Mouse (Mus musculus): ENCODE data around the gene Rbms1. TPM values are rescaled to one million over a fixed set of nuclear protein-coding genes. Genes with fewer than 3 reads are reported as not detected.

Gene Rbms1
- polyA plus RNA-seq, 1 experiment, result 23.8 TPM

GRCm38 (mm10) chr2:60816307-60816706 lies 146.7 kb downstream of the Rbms1 start:
- no peak for TF ChIP-seq POLR2A (IDR thresholded peaks at IDR 0.05; ENCODE audit: borderline replicate concordance, control insufficient read depth, low read depth, low read length)
- TF ChIP-seq CTCF (IDR thresholded peaks at IDR 0.05; ENCODE audit: control insufficient read depth, insufficient read depth, low read length), result no peak
- peaks cover 2% of the 10 kb centered on the region for H3K4me1 ChIP-seq (ENCODE audit: control insufficient read depth, insufficient read depth, low read length)
- no peak overlapping the region for H3K4me3 ChIP-seq (replicated peaks; ENCODE audit: control insufficient read depth, low read depth, low read length)
- 62% methylated on average over 2 of the region's 2 CpGs for WGBS
- H3K27ac ChIP-seq (ENCODE audit: control insufficient read depth, insufficient read depth, low read depth, low read length, poor library complexity), result no peak overlapping the region

- no peak overlapping the region for H3K4me3 ChIP-seq (replicated peaks; ENCODE audit: control insufficient read depth, low read depth, low read length)
- no peak for TF ChIP-seq CTCF (IDR thresholded peaks at IDR 0.05; ENCODE audit: control insufficient read depth, insufficient read depth, low read length)
- no peak for TF ChIP-seq POLR2A (IDR thresholded peaks at IDR 0.05; ENCODE audit: borderline replicate concordance, control insufficient read depth, low read depth, low read length)
- peaks cover 6% of the 10 kb centered on the region for H3K4me1 ChIP-seq (ENCODE audit: control insufficient read depth, insufficient read depth, low read length)
- H3K27ac ChIP-seq (ENCODE audit: control insufficient read depth, insufficient read depth, low read depth, low read length, poor library complexity), result no peak overlapping the region
- 83% methylated on average over 6 of the region's 6 CpGs for WGBS
These were observed 148.2 kb downstream of the Rbms1 start for GRCm38 (mm10) chr2:60814788-60815187.

GRCm38 (mm10) chr2:60812949-60813348 lies 150.0 kb downstream of the Rbms1 start:
- WGBS, result 57% methylated on average over 12 of the region's 12 CpGs
- H3K4me1 ChIP-seq (ENCODE audit: control insufficient read depth, insufficient read depth, low read length), result peaks cover 10% of the 10 kb centered on the region
- no peak for TF ChIP-seq POLR2A (IDR thresholded peaks at IDR 0.05; ENCODE audit: borderline replicate concordance, control insufficient read depth, low read depth, low read length)
- no peak for TF ChIP-seq CTCF (IDR thresholded peaks at IDR 0.05; ENCODE audit: control insufficient read depth, insufficient read depth, low read length)

GRCm38 (mm10) chr2:60810617-60811016 lies 152.4 kb downstream of the Rbms1 start:
- Histone ChIP-seq H3K27ac (ENCODE audit: control insufficient read depth, insufficient read depth, low read depth, low read length, poor library complexity) (peak overlapping the region; percentile 69), H3K4me1 (ENCODE audit: control insufficient read depth, insufficient read depth, low read length) (peaks cover 10% of the 10 kb centered on the region), H3K4me3 (replicated peaks; ENCODE audit: control insufficient read depth, low read depth, low read length) (no peak overlapping the region)
- TF ChIP-seq CTCF (IDR thresholded peaks at IDR 0.05; ENCODE audit: control insufficient read depth, insufficient read depth, low read length) (peak; percentile 38; the same call in 1 of the 2 replicates), POLR2A (IDR thresholded peaks at IDR 0.05; ENCODE audit: borderline replicate concordance, control insufficient read depth, low read depth, low read length) (no peak)

More at GRCm38 (mm10) chr2:60812949-60813348, 150.0 kb downstream of the Rbms1 start:
- no peak overlapping the region for H3K4me3 ChIP-seq (replicated peaks; ENCODE audit: control insufficient read depth, low read depth, low read length)
- no peak overlapping the region for H3K27ac ChIP-seq (ENCODE audit: control insufficient read depth, insufficient read depth, low read depth, low read length, poor library complexity)

- peaks cover 10% of the 10 kb centered on the region for H3K4me1 ChIP-seq (ENCODE audit: control insufficient read depth, insufficient read depth, low read length)
- no peak overlapping the region; the same call in 1 of the 2 replicates for H3K27ac ChIP-seq (ENCODE audit: control insufficient read depth, insufficient read depth, low read depth, low read length, poor library complexity)
- WGBS, result 81% methylated on average over 7 of the region's 7 CpGs
- no peak for TF ChIP-seq POLR2A (IDR thresholded peaks at IDR 0.05; ENCODE audit: borderline replicate concordance, control insufficient read depth, low read depth, low read length)
- peak; percentile 14; the same call in 1 of the 2 replicates for TF ChIP-seq CTCF (IDR thresholded peaks at IDR 0.05; ENCODE audit: control insufficient read depth, insufficient read depth, low read length)
- H3K4me3 ChIP-seq (replicated peaks; ENCODE audit: control insufficient read depth, low read depth, low read length), result no peak overlapping the region
These were observed 153.5 kb downstream of the Rbms1 start for GRCm38 (mm10) chr2:60809441-60809921.

GRCm38 (mm10) chr2:60808822-60809221 lies 154.2 kb downstream of the Rbms1 start:
- no peak for TF ChIP-seq POLR2A (IDR thresholded peaks at IDR 0.05; ENCODE audit: borderline replicate concordance, control insufficient read depth, low read depth, low read length)
- no peak for TF ChIP-seq CTCF (IDR thresholded peaks at IDR 0.05; ENCODE audit: control insufficient read depth, insufficient read depth, low read length)
- Histone ChIP-seq H3K4me1 (ENCODE audit: control insufficient read depth, insufficient read depth, low read length) (peaks cover 13% of the 10 kb centered on the region), H3K4me3 (replicated peaks; ENCODE audit: control insufficient read depth, low read depth, low read length) (no peak overlapping the region), H3K27ac (ENCODE audit: control insufficient read depth, insufficient read depth, low read depth, low read length, poor library complexity) (no peak overlapping the region)
- WGBS, result 51% methylated on average over 6 of the region's 6 CpGs

GRCm38 (mm10) chr2:60807341-60808195 lies 155.4 kb downstream of the Rbms1 start:
- WGBS, result 47% methylated on average over 11 of the region's 11 CpGs
- no peak for TF ChIP-seq POLR2A (IDR thresholded peaks at IDR 0.05; ENCODE audit: borderline replicate concordance, control insufficient read depth, low read depth, low read length)
- no peak for TF ChIP-seq CTCF (IDR thresholded peaks at IDR 0.05; ENCODE audit: control insufficient read depth, insufficient read depth, low read length)
- Histone ChIP-seq H3K4me1 (ENCODE audit: control insufficient read depth, insufficient read depth, low read length) (peaks cover 15% of the 10 kb centered on the region), H3K27ac (ENCODE audit: control insufficient read depth, insufficient read depth, low read depth, low read length, poor library complexity) (no peak overlapping the region), H3K4me3 (replicated peaks; ENCODE audit: control insufficient read depth, low read depth, low read length) (no peak overlapping the region)

GRCm38 (mm10) chr2:60804763-60805162 lies 158.2 kb downstream of the Rbms1 start:
- 80% methylated on average over 7 of the region's 7 CpGs for WGBS
- Histone ChIP-seq H3K4me3 (replicated peaks; ENCODE audit: control insufficient read depth, low read depth, low read length) (no peak overlapping the region), H3K4me1 (ENCODE audit: control insufficient read depth, insufficient read depth, low read length) (peaks cover 9% of the 10 kb centered on the region), H3K27ac (ENCODE audit: control insufficient read depth, insufficient read depth, low read depth, low read length, poor library complexity) (no peak overlapping the region)
- TF ChIP-seq POLR2A (IDR thresholded peaks at IDR 0.05; ENCODE audit: borderline replicate concordance, control insufficient read depth, low read depth, low read length), result no peak
- no peak for TF ChIP-seq CTCF (IDR thresholded peaks at IDR 0.05; ENCODE audit: control insufficient read depth, insufficient read depth, low read length)

All from bone marrow, adult 2 months (tissue).